Mouse (Mus musculus) myocyte (in vitro differentiated cells): ENCODE measurements around the gene Phactr2. TPM values are rescaled to one million over a fixed set of nuclear protein-coding genes. Genes with fewer than 3 reads are reported as not detected.
A peak's percentile ranks its signal among the peaks of the same experiment; 100 is the strongest.

ENCODE experiments used
- H3K27me3 ChIP-seq: one replicate; pipeline ENCODE4 v1.6.1; 2011; ENCODE audit not compliant: control insufficient read depth, insufficient read depth, insufficient read length
- H3K36me3 ChIP-seq: one replicate; pipeline ENCODE4 v1.6.1; 2011; ENCODE audit not compliant: control insufficient read depth, insufficient read depth
- H3K4me2 ChIP-seq: one replicate; pipeline ENCODE4 v1.6.1; 2011; ENCODE audit warnings: low read depth, control low read depth
- H3K4me3 ChIP-seq: one replicate; pipeline ENCODE4 v1.5.1; 2011; ENCODE audit warnings: mild to moderate bottlenecking, control low read depth, moderate library complexity
- H3K79me2 ChIP-seq: one replicate; pipeline ENCODE4 v1.6.1; 2011; ENCODE audit not compliant: control insufficient read depth, insufficient read depth
- H3ac ChIP-seq: one replicate; pipeline ENCODE4 v1.6.1; 2011; ENCODE audit not compliant: control insufficient read depth, insufficient read length
- CEBPB ChIP-seq: IDR thresholded peaks from 2 replicates; pipeline ENCODE4 v1.6.1; 2011; ENCODE audit warnings: mild to moderate bottlenecking, moderate library complexity; ENCODE audit not compliant: poor library complexity, insufficient read depth, severe bottlenecking
- E2F4 ChIP-seq: IDR thresholded peaks from one replicate; pipeline ENCODE4 v1.6.1; 2011; ENCODE audit warnings: mild to moderate bottlenecking, control low read depth, moderate library complexity; ENCODE audit not compliant: insufficient read depth
- MAX ChIP-seq: IDR thresholded peaks from one replicate; pipeline ENCODE4 v1.6.1; 2011; ENCODE audit warnings: low read depth, mild to moderate bottlenecking, control low read depth
- MYOD1 ChIP-seq, 3 experiments: IDR thresholded peaks; one replicate each; pipeline ENCODE4 v1.6.1; 2011; ENCODE audit warnings: control low read depth in 2 of 3, low read depth in 2 of 3, mild to moderate bottlenecking in 2 of 3, moderate library complexity in 1 of 3; ENCODE audit not compliant: insufficient read length in 2 of 3, control insufficient read depth in 1 of 3
- MYOG ChIP-seq, 3 experiments: IDR thresholded peaks; one replicate each; pipeline ENCODE4 v1.6.1; 2011; ENCODE audit warnings: control low read depth in 2 of 3, low read depth in 2 of 3, mild to moderate bottlenecking in 2 of 3; ENCODE audit not compliant: insufficient read length in 2 of 3, control insufficient read depth in 1 of 3, insufficient read depth in 1 of 3
- POLR2A ChIP-seq: IDR thresholded peaks from one replicate; pipeline ENCODE4 v1.6.1; 2011; ENCODE audit warnings: low read depth, mild to moderate bottlenecking, control low read depth, moderate library complexity; ENCODE audit not compliant: insufficient read length
- POLR2AphosphoS2 ChIP-seq: IDR thresholded peaks from one replicate; pipeline ENCODE4 v1.6.1; 2011; ENCODE audit warnings: low read depth, control low read depth; ENCODE audit not compliant: insufficient read length
- REST ChIP-seq: IDR thresholded peaks from one replicate; pipeline ENCODE4 v1.6.1; 2011; ENCODE audit warnings: mild to moderate bottlenecking, control low read depth, moderate library complexity; ENCODE audit not compliant: insufficient read depth, insufficient read length
- SRF ChIP-seq: IDR thresholded peaks from one replicate; pipeline ENCODE4 v1.6.1; 2011; ENCODE audit warnings: low read depth; ENCODE audit not compliant: control insufficient read depth, insufficient read length
- TCF12 ChIP-seq: IDR thresholded peaks from one replicate; pipeline ENCODE4 v1.6.1; 2011; ENCODE audit warnings: mild to moderate bottlenecking, control low read depth; ENCODE audit not compliant: poor library complexity, insufficient read depth, severe bottlenecking
- TCF3 ChIP-seq: IDR thresholded peaks from one replicate; pipeline ENCODE4 v1.6.1; 2011; ENCODE audit warnings: low read depth, control low read depth; ENCODE audit not compliant: insufficient read length
- USF1 ChIP-seq: IDR thresholded peaks from one replicate; pipeline ENCODE4 v1.6.1; 2011; ENCODE audit warnings: low read depth, mild to moderate bottlenecking, control low read depth, moderate library complexity
- polyA plus RNA-seq: library from polyadenylated mRNA; unstranded; fragments of >200 nt; fragmentation: generic; extraction: Trizol; gene quantifications from one replicate; pipeline ENCODE4 v1.2.1, GENCODE M21; 2012; ENCODE audit warnings: missing spikeins

The Phactr2 gene
- polyA plus RNA-seq, 1 experiment, result not detected

GRCm38 (mm10) chr10:13500473-13500872, 26.3 kb upstream of the Phactr2 start:
- Histone ChIP-seq H3K27me3 (peaks cover 9% of the 10 kb centered on the region), H3K79me2 (no peaks in the 10 kb centered on the region), H3K4me2 (peak overlapping the region; percentile 66), H3K36me3 (no peaks in the 10 kb centered on the region), H3K4me3 (peak overlapping the region; percentile 26), H3ac (no peak overlapping the region)
- no peak for TF ChIP-seq MYOD1 (IDR thresholded peaks at IDR 0.05; ENCODE audit: control insufficient read depth in 1 of 3, insufficient read length in 2 of 3, low read depth in 2 of 3)

DNA sequence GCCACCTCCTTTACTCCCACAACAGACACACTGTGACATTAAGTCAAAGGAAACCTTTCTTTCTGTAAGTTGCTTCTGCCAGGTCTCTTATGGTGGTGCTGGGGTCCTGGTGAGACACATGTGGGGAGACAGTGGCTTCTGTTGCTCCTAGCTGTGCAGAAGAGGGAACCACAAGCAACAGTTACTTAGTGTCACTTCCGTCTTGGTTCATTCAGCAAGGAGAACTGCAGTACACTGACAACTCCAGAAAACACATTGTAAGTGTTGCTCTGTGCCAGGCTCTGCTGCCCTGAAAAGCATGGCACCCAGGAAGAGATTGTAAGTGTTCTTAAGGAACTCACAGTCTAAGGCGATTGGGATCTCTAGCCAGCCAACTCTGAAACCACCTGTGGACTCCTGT, 25.1 kb upstream of the Phactr2 start, which contains the start of gene Fuca2:
Gene Fuca2 (plus strand): TSS at position 210 of the 400 bp plus-strand sequence.
- peak within 1 kb of the TSS; percentile 26 for H3K4me3 ChIP-seq

DNA sequence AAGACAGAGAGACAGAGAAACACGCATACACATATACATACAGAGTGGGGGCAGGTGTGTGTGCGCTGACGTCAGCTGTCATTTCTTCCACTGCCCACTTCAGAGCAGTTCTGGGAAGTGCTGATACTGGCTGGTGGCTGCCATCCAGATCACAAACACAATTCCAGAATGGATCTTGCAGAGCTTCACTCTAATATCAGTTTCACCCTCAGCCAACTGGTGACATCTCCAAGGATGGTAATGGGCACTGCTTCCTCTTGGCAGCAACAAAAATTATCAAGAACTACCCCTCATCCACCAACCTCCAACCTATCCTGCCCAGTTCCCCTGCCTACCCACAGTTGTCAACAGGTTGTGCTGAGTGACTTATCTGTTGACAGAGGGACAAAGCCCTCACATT, 22.1 kb upstream of the Phactr2 start:
- Histone ChIP-seq H3K4me3 (no peak overlapping the region), H3K36me3 (no peaks in the 10 kb centered on the region), H3K4me2 (no peak overlapping the region), H3ac (no peak overlapping the region), H3K27me3 (peaks cover 9% of the 10 kb centered on the region), H3K79me2 (no peaks in the 10 kb centered on the region)
- TF ChIP-seq TCF12 (no peak), POLR2A (no peak), MYOD1 (IDR thresholded peaks at IDR 0.05; ENCODE audit: control insufficient read depth in 1 of 3, insufficient read length in 2 of 3, low read depth in 2 of 3) (no peak), E2F4 (no peak), REST (no peak), TCF3 (no peak), CEBPB (no peak), USF1 (no peak), MAX (no peak), SRF (no peak), MYOG (IDR thresholded peaks at IDR 0.05; ENCODE audit: control insufficient read depth in 1 of 3, insufficient read depth in 1 of 3, insufficient read length in 2 of 3, low read depth in 2 of 3) (no peak), POLR2AphosphoS2 (no peak)

More for the DNA sequence above, 25.1 kb upstream of the Phactr2 start, which contains the start of gene Fuca2:
- H3K36me3 ChIP-seq, result no peaks in the 10 kb centered on the region
- no peak within 1 kb of the TSS for H3ac ChIP-seq
- H3K4me2 ChIP-seq, result no peak within 1 kb of the TSS
- TF ChIP-seq TCF3 (no peak), USF1 (no peak), MYOD1 (IDR thresholded peaks at IDR 0.05; ENCODE audit: control insufficient read depth in 1 of 3, insufficient read length in 2 of 3, low read depth in 2 of 3) (no peak), CEBPB (no peak), MYOG (IDR thresholded peaks at IDR 0.05; ENCODE audit: control insufficient read depth in 1 of 3, insufficient read depth in 1 of 3, insufficient read length in 2 of 3, low read depth in 2 of 3) (no peak), REST (no peak), TCF12 (no peak), POLR2AphosphoS2 (no peak), MAX (no peak), POLR2A (no peak), E2F4 (no peak), SRF (no peak)
- H3K27me3 ChIP-seq, result peaks cover 9% of the 10 kb centered on the region
- H3K79me2 ChIP-seq, result no peaks in the 10 kb centered on the region

DNA sequence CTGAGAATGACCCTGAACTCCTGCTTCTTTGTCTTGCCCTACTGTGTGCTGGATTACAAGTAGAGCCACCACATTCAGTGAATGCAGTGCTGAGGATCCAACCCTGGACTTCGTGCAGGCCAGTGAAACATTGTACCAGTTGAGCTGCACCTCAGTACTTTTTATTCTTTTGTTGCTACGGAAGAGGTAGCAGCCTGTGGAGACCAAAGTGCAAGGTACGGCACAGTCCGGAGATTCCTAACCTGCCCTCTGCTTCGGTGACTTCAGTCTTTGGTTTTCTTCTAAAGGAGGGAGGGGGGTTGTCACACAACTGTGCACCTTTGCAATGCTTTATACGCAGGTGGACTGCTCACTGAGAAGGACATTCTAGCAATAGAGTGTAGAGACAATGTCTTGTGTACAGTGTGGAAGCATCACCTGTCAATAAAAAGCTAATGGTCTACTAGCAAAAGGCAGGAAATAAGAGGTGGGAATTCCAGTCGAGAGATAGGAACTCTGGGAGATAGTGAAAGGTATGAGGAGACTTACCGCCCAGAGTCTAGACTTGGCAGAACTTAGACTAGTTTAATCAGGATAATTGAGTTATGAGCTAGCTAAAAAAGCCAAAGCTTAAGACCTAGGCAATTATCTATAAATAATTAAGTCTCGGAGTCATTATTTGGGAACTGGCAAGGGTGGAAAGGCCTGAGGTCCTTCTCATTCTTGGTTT, 19.9 kb upstream of the Phactr2 start:
- H3ac ChIP-seq, result no peak overlapping the region
- H3K4me3 ChIP-seq, result no peak overlapping the region
- TF ChIP-seq TCF12 (no peak), MYOG (IDR thresholded peaks at IDR 0.05; ENCODE audit: control insufficient read depth in 1 of 3, insufficient read depth in 1 of 3, insufficient read length in 2 of 3, low read depth in 2 of 3) (no peak), SRF (no peak), MAX (no peak), POLR2AphosphoS2 (no peak), MYOD1 (IDR thresholded peaks at IDR 0.05; ENCODE audit: control insufficient read depth in 1 of 3, insufficient read length in 2 of 3, low read depth in 2 of 3) (no peak), TCF3 (no peak), CEBPB (no peak), E2F4 (no peak), REST (no peak), POLR2A (no peak), USF1 (no peak)
- no peaks in the 10 kb centered on the region for H3K79me2 ChIP-seq
- H3K4me2 ChIP-seq, result no peak overlapping the region
- H3K27me3 ChIP-seq, result peaks cover 9% of the 10 kb centered on the region
- no peaks in the 10 kb centered on the region for H3K36me3 ChIP-seq

- Histone ChIP-seq H3ac (no peak overlapping the region), H3K4me3 (no peak overlapping the region), H3K27me3 (no peaks in the 10 kb centered on the region), H3K4me2 (no peak overlapping the region), H3K79me2 (no peaks in the 10 kb centered on the region), H3K36me3 (no peaks in the 10 kb centered on the region)
- TF ChIP-seq POLR2AphosphoS2 (no peak), E2F4 (no peak)
Measured at GRCm38 (mm10) chr10:13489671-13490070, 15.5 kb upstream of the Phactr2 start.
